Mouse (Mus musculus) intestine, embryonic 16.5 days (tissue): Measurements from ENCODE around the gene Tmc3. TPM values are rescaled to one million over a fixed set of nuclear protein-coding genes. Genes with fewer than 3 reads are reported as not detected.

Experiments used
- ATAC-seq: fragments of 200-750 bp; cut with Nextera tagmentation; 2 replicates; pipeline ENCODE4 v1.8.0; 2017; ENCODE audit warnings: moderate TSS enrichment, moderate library complexity
- H3K27ac ChIP-seq: fragments of 300-500 bp; sonication (generic); 2 replicates; pipeline ENCODE4 v1.5.1; 2014; ENCODE audit warnings: mild to moderate bottlenecking, low read length
- H3K27me3 ChIP-seq: fragments of 300-500 bp; sonication (generic); replicated peaks from 2 replicates; pipeline ENCODE4 v1.6.1; 2014; ENCODE audit warnings: low read length, control low read depth, mixed read lengths; ENCODE audit not compliant: control insufficient read depth, insufficient read depth
- H3K36me3 ChIP-seq: fragments of 300-500 bp; sonication (generic); 2 replicates; pipeline ENCODE4 v1.6.1; 2014; ENCODE audit warnings: low read length, control low read depth; ENCODE audit not compliant: control insufficient read depth, insufficient read depth
- H3K4me1 ChIP-seq: fragments of 300-500 bp; sonication (generic); 2 replicates; pipeline ENCODE4 v1.6.1; 2014; ENCODE audit warnings: low read length, control low read depth, mixed read lengths; ENCODE audit not compliant: control insufficient read depth, insufficient read depth
- H3K4me2 ChIP-seq: fragments of 300-500 bp; sonication (generic); 2 replicates; pipeline ENCODE4 v1.6.1; 2014; ENCODE audit warnings: low read depth, low read length, control low read depth
- H3K4me3 ChIP-seq: fragments of 300-500 bp; sonication (generic); 2 replicates; pipeline ENCODE4 v1.5.1; 2014; ENCODE audit warnings: mild to moderate bottlenecking, low read length
- H3K9ac ChIP-seq: fragments of 300-500 bp; sonication (generic); 2 replicates; pipeline ENCODE4 v1.6.1; 2014; ENCODE audit warnings: low read depth, low read length
- H3K9me3 ChIP-seq: fragments of 300-500 bp; sonication (generic); 2 replicates; pipeline ENCODE4 v1.6.1; 2016; ENCODE audit warnings: low read length, control low read depth; ENCODE audit not compliant: control insufficient read depth
- WGBS: fragments of 180-500 bp; shearing (Covaris S2); extraction: QIAGEN DNeasy Blood & Tissue Kit; methylation state at CpG from one replicate; pipeline ENCODE4 v1.1.7; 2014; 5-methylcytosine and 5-hydroxymethylcytosine counted together
- polyA plus RNA-seq: library from polyadenylated mRNA; unstranded; fragments of >200 nt; fragmentation: Nextera tagmentation; extraction: Ambion mirVana; gene quantifications from 2 replicates; pipeline ENCODE4 v1.2.1, GENCODE M21; 2015

The Tmc3 gene
- polyA plus RNA-seq, 1 experiment from 2014 or later: 1.5 TPM

DNA sequence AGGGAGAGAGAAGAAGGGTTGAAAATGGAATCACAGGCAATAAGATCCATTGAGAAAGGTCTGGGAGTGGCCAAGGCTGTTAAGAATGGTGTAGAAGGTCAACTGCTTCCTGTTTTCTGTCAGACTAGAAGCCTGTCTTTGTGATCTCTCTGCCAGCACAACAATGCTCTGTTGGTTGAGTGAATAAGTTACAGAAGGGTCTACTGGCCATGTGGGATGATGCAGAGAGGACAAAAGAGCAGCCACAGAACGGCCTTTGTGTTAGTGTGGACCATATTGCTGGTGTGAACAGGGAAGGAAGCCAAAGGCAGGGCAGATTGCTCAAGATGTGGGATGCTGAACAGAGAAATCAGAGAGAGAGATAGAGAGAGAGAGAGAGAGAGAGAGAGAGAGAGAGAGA is 74.0 kb downstream of the Tmc3 start:
- Histone ChIP-seq H3K4me3 (no peak overlapping the region), H3K4me2 (no peak overlapping the region)
- no peak; the same call in 1 of the 2 replicates for ATAC-seq

DNA sequence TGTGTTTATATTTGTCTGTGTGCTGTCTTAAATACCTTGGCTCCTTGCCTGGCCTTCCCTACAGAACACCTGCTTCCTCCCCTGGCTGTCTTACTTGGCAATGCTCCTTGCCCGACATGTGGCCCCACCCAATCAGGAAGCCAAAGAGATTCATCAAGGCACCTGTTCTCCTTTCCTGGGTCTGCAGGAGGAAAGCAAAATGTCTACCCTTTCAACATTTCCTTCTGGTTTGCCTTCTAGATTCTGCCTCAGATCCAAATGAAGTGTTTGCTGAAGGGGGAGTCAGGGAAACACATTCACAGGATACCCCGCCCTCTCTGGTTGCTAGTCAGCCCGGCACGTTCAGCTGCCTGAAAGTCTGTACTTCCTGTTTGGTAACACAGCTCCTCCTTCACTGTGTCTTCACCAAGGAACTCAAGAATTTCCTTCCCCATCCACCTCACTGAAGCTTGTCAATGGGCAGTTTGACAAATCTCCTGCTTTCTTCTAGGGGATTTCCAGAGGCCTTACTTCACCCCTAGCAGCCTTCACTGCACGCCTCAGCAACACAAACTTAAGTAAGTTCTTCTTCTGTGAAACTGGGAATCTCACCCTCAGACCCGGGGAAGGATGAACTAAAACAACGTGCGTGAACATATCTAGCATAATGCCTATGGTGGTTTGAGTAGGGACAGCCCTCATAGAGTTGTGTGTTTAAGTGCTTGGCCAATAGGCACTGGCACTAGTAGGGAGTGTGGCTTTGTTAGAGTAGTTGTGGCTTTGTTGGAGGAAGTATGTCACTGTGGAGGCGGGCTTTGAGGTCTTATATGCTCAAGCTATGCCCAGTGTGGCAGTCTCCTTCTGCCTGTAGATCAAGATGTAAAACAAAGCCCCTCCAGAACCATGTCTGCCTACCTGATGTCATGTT is 74.7 kb downstream of the Tmc3 start:
- H3K27ac ChIP-seq: peak overlapping the region; percentile 48; the same call in 1 of the 2 replicates
- WGBS: 70% methylated on average over 9 of the region's 9 CpGs
- H3K9ac ChIP-seq: no peak overlapping the region
- ATAC-seq: peak; percentile 57
- H3K36me3 ChIP-seq: no peaks in the 10 kb centered on the region
- H3K4me1 ChIP-seq: 0 out of 2 replicates have a peak, but pooled peaks cover 8% of the 10 kb centered on the region
- H3K27me3 ChIP-seq: no peaks in the 10 kb centered on the region
- H3K9me3 ChIP-seq: no peaks in the 10 kb centered on the region; the same call in 1 of the 2 replicates
- no peak overlapping the region for H3K4me3 ChIP-seq
- H3K4me2 ChIP-seq: no peak overlapping the region

More for the DNA sequence above, 74.0 kb downstream of the Tmc3 start:
- peaks cover 14% of the 10 kb centered on the region; the same call in 1 of the 2 replicates for H3K4me1 ChIP-seq
- 76% methylated on average over 1 of the region's 1 CpGs for WGBS
- peak overlapping the region; percentile 34 for H3K27ac ChIP-seq
- no peaks in the 10 kb centered on the region for H3K27me3 ChIP-seq
- no peaks in the 10 kb centered on the region for H3K36me3 ChIP-seq
- no peak overlapping the region for H3K9ac ChIP-seq
- H3K9me3 ChIP-seq: no peaks in the 10 kb centered on the region; the same call in 1 of the 2 replicates

DNA sequence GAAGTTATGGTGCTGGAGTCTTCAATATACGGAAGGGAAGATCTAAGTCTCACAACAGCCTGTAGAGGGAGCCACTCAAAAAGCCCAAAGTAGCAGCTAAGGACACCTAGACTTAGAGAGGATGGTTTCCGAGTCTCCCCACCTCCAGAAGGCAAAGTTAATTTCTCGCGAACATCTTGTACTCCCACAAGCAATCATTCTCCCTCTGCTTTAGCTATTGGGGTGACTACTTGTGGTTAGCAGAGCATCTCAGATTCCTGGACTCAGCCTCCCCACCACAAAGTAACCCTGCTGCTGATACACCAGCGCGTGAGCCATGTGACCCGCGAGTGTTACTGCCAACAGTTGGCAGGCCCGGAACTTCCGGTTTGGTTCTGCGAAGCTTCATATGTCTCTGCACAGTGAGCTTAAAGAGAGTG is 75.6 kb downstream of the Tmc3 start:
- WGBS: 91% methylated on average over 11 of the region's 11 CpGs
- Histone ChIP-seq H3K36me3 (no peaks in the 10 kb centered on the region), H3K27ac (no peak overlapping the region), H3K9ac (no peak overlapping the region), H3K9me3 (no peaks in the 10 kb centered on the region; the same call in 1 of the 2 replicates), H3K4me3 (no peak overlapping the region), H3K4me1 (0 out of 2 replicates have a peak, but pooled peaks cover 8% of the 10 kb centered on the region), H3K27me3 (no peaks in the 10 kb centered on the region), H3K4me2 (no peak overlapping the region)
- no peak for ATAC-seq

DNA sequence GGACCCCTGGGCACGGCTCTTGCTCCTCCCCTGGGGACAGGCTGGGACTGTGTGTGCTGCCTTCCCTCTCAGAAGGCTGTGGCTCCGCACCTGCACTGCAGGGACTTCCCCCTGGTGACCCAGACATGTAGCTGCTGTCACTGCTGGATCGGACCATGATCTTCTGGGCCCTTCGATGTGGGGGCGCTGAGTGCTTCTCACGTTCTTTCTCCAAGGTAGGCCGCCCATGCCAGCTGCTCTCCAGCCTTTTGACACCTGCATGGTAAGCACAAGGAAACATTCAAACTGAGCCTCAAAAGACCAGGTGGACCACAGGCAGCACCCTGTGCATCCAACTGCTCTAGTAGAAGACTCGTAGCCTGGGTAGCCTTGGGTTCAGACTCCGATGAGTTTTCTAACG is 76.3 kb downstream of the Tmc3 start:
- Histone ChIP-seq H3K27me3 (no peaks in the 10 kb centered on the region), H3K4me1 (0 out of 2 replicates have a peak, but pooled peaks cover 8% of the 10 kb centered on the region), H3K4me2 (no peak overlapping the region), H3K36me3 (no peaks in the 10 kb centered on the region), H3K27ac (no peak overlapping the region), H3K4me3 (no peak overlapping the region), H3K9me3 (no peaks in the 10 kb centered on the region; the same call in 1 of the 2 replicates), H3K9ac (no peak overlapping the region)
- WGBS: 87% methylated on average over 10 of the region's 10 CpGs
- no peak for ATAC-seq

DNA sequence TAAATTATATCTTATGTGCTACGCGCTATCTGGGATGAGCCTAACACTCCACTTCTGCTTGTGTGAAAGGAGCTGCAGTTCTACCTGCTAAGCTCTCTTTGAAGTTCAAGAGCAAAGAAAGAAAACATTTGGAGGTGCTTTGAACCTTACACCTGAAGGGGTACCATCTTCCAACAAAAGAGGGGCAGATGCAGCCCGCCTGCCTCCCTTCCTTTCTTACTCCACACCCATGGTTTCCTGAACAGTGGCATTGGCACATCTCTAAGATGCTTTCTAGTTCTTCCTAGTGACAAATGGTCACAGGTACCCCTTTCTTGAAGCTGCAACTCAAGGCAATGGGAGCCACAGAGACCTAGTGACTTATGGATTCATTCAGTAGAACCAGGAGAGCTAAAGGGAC is 77.0 kb downstream of the Tmc3 start:
- no peak overlapping the region for H3K27ac ChIP-seq
- no peak for ATAC-seq
- H3K27me3 ChIP-seq: no peaks in the 10 kb centered on the region
- H3K4me1 ChIP-seq: 0 out of 2 replicates have a peak, but pooled peaks cover 11% of the 10 kb centered on the region
- H3K36me3 ChIP-seq: no peaks in the 10 kb centered on the region
- H3K9me3 ChIP-seq: no peaks in the 10 kb centered on the region; the same call in 1 of the 2 replicates
- no peak overlapping the region for H3K4me2 ChIP-seq
- 97% methylated on average over 3 of the region's 3 CpGs for WGBS
- H3K4me3 ChIP-seq: no peak overlapping the region
- H3K9ac ChIP-seq: no peak overlapping the region

DNA sequence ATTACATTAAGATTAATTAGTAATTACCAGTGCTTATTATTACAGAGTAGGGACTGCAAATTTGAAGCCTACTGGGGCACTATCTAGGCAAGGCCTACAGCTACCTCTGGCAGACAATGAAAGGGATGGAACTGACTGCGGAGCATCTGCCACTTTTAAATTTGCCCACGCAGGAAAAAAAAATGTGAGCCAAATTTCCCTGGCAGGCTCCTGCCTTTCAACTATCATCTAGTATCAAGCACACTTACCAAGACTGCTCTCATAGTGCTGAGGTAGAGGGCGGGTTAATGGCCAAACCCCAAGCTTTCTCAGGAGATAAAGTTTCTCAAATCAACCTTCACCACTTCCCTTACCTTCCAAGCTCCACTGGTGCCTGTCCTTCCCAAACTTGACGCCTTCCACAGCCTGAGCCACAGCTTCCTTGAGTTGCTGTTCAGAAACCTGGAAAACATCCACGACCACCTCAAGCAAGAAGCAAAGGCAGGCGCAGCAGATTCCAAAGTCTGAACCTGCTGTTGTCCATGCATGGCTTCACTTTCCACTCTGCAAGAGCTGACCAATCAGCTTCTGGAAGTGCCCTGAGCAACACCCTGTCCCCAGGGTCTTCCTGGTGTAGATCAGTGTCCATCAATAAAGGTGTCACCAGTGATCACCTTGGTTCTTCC is 78.1 kb downstream of the Tmc3 start:
- no peak overlapping the region for H3K27ac ChIP-seq
- H3K4me2 ChIP-seq: no peak overlapping the region
- 0 out of 2 replicates have a peak, but pooled peaks cover 11% of the 10 kb centered on the region for H3K4me1 ChIP-seq
- no peak for ATAC-seq
- no peaks in the 10 kb centered on the region for H3K27me3 ChIP-seq
- H3K9ac ChIP-seq: no peak overlapping the region
- H3K36me3 ChIP-seq: no peaks in the 10 kb centered on the region
- no peak overlapping the region for H3K4me3 ChIP-seq
- 81% methylated on average over 6 of the region's 6 CpGs for WGBS
- no peaks in the 10 kb centered on the region; the same call in 1 of the 2 replicates for H3K9me3 ChIP-seq

DNA sequence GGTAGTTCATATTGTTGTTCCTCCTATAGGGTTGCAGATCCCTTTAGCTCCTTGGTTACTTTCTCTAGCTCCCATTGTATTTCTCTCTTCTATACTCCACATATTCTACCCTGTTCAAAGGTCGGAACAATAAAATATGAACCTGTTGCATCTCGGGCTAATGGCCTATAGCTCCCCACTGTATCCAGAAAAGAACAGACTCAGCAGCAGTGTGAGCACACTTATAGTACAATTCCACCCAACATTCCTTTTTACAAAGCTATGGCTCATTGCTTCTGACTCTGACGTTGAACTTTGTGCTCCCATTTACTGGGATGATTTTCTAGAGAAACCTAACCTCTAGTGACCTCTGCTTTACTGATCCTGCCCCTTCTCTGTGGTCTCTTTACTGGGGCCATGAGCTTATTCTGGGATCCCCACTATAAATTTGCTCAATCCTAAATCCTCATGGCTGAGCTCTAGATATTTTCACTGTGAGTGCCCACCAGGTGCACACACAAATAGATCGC is 81.4 kb downstream of the Tmc3 start:
- 77% methylated on average over 4 of the region's 4 CpGs for WGBS
- Histone ChIP-seq H3K27me3 (no peaks in the 10 kb centered on the region), H3K4me2 (no peak overlapping the region), H3K27ac (0 out of 2 replicates have a peak overlapping the region, but pooled peaks have one; percentile 8), H3K36me3 (no peaks in the 10 kb centered on the region), H3K9ac (no peak overlapping the region), H3K9me3 (no peaks in the 10 kb centered on the region), H3K4me1 (0 out of 2 replicates have a peak, but pooled peaks cover 3% of the 10 kb centered on the region), H3K4me3 (no peak overlapping the region)
- ATAC-seq: peak; percentile 78

DNA sequence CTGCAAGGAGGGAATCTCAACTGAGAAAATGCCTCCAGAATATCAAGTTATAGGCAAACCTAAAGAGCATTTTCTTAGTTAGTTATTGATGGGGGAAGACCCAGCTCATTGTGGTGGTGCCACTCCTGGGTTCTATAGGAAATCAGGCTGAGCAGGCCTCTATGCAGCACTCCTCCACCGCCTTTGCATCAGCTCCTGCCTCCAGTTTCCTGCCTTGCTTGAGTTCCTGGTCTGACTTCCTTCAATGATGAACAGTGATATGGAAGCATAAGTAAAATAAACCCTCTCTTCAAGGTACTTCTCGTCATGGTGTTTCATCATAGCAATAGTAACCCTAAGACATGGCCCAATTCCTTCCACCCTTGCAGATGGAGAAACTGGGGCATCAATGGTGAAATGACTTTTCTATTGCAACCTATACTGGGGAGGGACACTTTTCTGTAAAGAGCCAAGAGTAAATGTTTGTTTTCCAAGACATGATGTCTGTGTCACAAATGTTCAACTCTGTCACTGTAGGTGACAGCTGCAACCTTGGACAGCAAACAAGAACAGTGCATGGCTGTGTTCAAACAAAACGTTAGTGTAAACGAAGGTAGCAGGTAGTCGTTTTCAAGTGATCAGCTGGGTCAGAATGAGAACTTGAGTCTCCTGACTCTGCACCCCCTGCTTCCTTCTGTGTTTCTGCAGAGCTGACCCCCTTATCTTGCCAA is 83.4 kb downstream of the Tmc3 start:
- no peak overlapping the region for H3K4me2 ChIP-seq
- H3K9me3 ChIP-seq: no peaks in the 10 kb centered on the region
- H3K36me3 ChIP-seq: no peaks in the 10 kb centered on the region
- H3K27ac ChIP-seq: no peak overlapping the region
- H3K27me3 ChIP-seq: no peaks in the 10 kb centered on the region
- 65% methylated on average over 5 of the region's 5 CpGs for WGBS
- no peak overlapping the region for H3K9ac ChIP-seq
- H3K4me1 ChIP-seq: 0 out of 2 replicates have a peak, but pooled peaks cover 3% of the 10 kb centered on the region
- H3K4me3 ChIP-seq: no peak overlapping the region
- ATAC-seq: no peak
